9 mouse cellular contexts compared by ENCODE assay signal in the genomic region with DNA sequence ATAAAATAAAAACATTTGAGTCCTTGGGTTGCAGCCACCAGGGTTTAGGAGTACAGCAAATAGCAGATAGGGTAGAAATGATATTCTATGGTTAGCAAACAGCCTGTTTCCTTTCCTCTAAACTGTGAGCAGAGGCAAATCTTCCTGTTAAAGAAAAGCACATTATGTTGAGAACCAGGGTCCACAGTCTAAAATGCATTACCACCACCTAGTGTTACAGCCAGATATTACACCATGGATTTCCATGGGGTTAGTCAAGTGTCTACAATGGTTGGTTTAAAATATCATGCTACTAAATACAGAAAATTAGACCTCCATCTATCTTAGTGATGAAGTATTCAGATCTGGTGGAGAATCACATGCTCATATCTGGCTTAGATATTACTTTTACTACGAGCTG. TPM values are rescaled to one million over a fixed set of nuclear protein-coding genes. Genes with fewer than 3 reads are reported as not detected.
DNase-seq lines count a peak whose midpoint lies in the region; ATAC-seq lines count a peak whose summit lies in the region.
"Had no signal": no experiment of that assay in that cellular context is flagged by ENCODE, and none has a peak within 500 bp of the region (broad histone marks: within the 10 kb centered on the region; RNA-seq: fewer than 3 reads in every experiment).

No protein-coding gene starts in this region.

- H3K27me3 ChIP-seq in forebrain, embryonic 11.5 days (ENCODE audit: control insufficient read depth, insufficient read depth, low read length): no peaks in the 10 kb centered on the region
- H3K27me3 ChIP-seq in forebrain, embryonic 10.5 days (ENCODE audit: poor library complexity, severe bottlenecking): no peaks in the 10 kb centered on the region
- H3K27me3 ChIP-seq in forebrain, embryonic 16.5 days (replicated peaks; ENCODE audit: control insufficient read depth, insufficient read depth, low read length): no peaks in the 10 kb centered on the region
- no peaks in the 10 kb centered on the region for H3K27me3 ChIP-seq in kidney, embryonic 16.5 days (ENCODE audit: insufficient read depth, low read length)
- H3K27me3 ChIP-seq: limb, embryonic 12.5 days had no signal

- H3K27ac ChIP-seq in forebrain, embryonic 11.5 days (ENCODE audit: low read depth, low read length): no peak overlapping the region
- no peak overlapping the region for H3K27ac ChIP-seq in forebrain, embryonic 10.5 days
- H3K27ac ChIP-seq in forebrain, embryonic 16.5 days (ENCODE audit: low read length): no peak overlapping the region
- no peak overlapping the region for H3K27ac ChIP-seq in kidney, embryonic 16.5 days (ENCODE audit: low read length)
- H3K27ac ChIP-seq: limb, embryonic 12.5 days had no signal

- no peaks in the 10 kb centered on the region for H3K36me3 ChIP-seq in forebrain, embryonic 11.5 days (ENCODE audit: control insufficient read depth, insufficient read depth, low read length)
- H3K36me3 ChIP-seq in forebrain, embryonic 10.5 days (replicated peaks): peaks cover 19% of the 10 kb centered on the region
- H3K36me3 ChIP-seq in forebrain, embryonic 16.5 days (ENCODE audit: control insufficient read depth, insufficient read depth): no peaks in the 10 kb centered on the region
- H3K36me3 ChIP-seq in kidney, embryonic 16.5 days (ENCODE audit: insufficient read depth, low read length): peaks cover 11% of the 10 kb centered on the region

- ATAC-seq in forebrain, embryonic 11.5 days (replicated peaks; ENCODE audit: low FRiP score): peak; percentile 77; the same call in 1 of the 2 replicates
- peak; percentile 83 for ATAC-seq in forebrain, embryonic 16.5 days
- peak; percentile 49; the same call in 1 of the 2 replicates for ATAC-seq in kidney, embryonic 16.5 days (ENCODE audit: low FRiP score, low TSS enrichment)

- H3K4me3 ChIP-seq in forebrain, embryonic 11.5 days (ENCODE audit: low read depth, low read length): no peak overlapping the region
- no peak overlapping the region for H3K4me3 ChIP-seq in forebrain, embryonic 10.5 days
- H3K4me3 ChIP-seq in forebrain, embryonic 16.5 days (replicated peaks; ENCODE audit: low read length): no peak overlapping the region
- no peak overlapping the region for H3K4me3 ChIP-seq in kidney, embryonic 16.5 days (ENCODE audit: low read length)
- H3K4me3 ChIP-seq: limb, embryonic 12.5 days had no signal

- no peaks in the 10 kb centered on the region for H3K4me1 ChIP-seq in forebrain, embryonic 11.5 days (replicated peaks; ENCODE audit: control insufficient read depth, insufficient read depth, low read length)
- H3K4me1 ChIP-seq in forebrain, embryonic 10.5 days: no peaks in the 10 kb centered on the region
- H3K4me1 ChIP-seq in forebrain, embryonic 16.5 days (replicated peaks; ENCODE audit: control insufficient read depth, insufficient read depth, low read length): no peaks in the 10 kb centered on the region
- no peaks in the 10 kb centered on the region for H3K4me1 ChIP-seq in kidney, embryonic 16.5 days (ENCODE audit: insufficient read depth, low read length)
- H3K4me1 ChIP-seq: limb, embryonic 12.5 days had no signal

- H3K4me2 ChIP-seq in forebrain, embryonic 11.5 days (ENCODE audit: low read depth, low read length, severe bottlenecking): no peak overlapping the region
- H3K4me2 ChIP-seq in forebrain, embryonic 16.5 days (ENCODE audit: low read length): no peak overlapping the region
- H3K4me2 ChIP-seq in kidney, embryonic 16.5 days (replicated peaks; ENCODE audit: low read depth, low read length): no peak overlapping the region
- H3K4me2 ChIP-seq: limb, embryonic 12.5 days had no signal

- WGBS in forebrain, embryonic 11.5 days: 57% methylated on average over 1 of the region's 1 CpGs
- 51% methylated on average over 1 of the region's 1 CpGs for WGBS in forebrain, embryonic 10.5 days
- 45% methylated on average over 1 of the region's 1 CpGs for WGBS in forebrain, embryonic 16.5 days
- 45% methylated on average over 1 of the region's 1 CpGs for WGBS in kidney, embryonic 16.5 days

- no peak for DNase-seq in forebrain, embryonic 11.5 days (ENCODE audit: low spot score)
- no peak for DNase-seq in forebrain, embryonic 10.5 days (ENCODE audit: extremely low spot score, low spot score)
- peak; percentile 84 for DNase-seq in 3T3-L1 (ENCODE audit: low read depth, low spot score)
- peak; percentile 13 for DNase-seq in WW6 (ENCODE audit: low read depth, low spot score)
- DNase-seq in lung, postnatal 14 days: peak; percentile 59
- peak; percentile 25 for DNase-seq in thymus, postnatal 25 days

- no peaks in the 10 kb centered on the region for H3K9me3 ChIP-seq in forebrain, embryonic 11.5 days (ENCODE audit: control insufficient read depth, low read length)
- no peaks in the 10 kb centered on the region for H3K9me3 ChIP-seq in forebrain, embryonic 10.5 days
- no peaks in the 10 kb centered on the region for H3K9me3 ChIP-seq in forebrain, embryonic 16.5 days (ENCODE audit: control insufficient read depth, low read length)
- no peaks in the 10 kb centered on the region for H3K9me3 ChIP-seq in kidney, embryonic 16.5 days (ENCODE audit: low read length)
- H3K9me3 ChIP-seq: limb, embryonic 12.5 days had no signal

- no peak overlapping the region for H3K9ac ChIP-seq in forebrain, embryonic 11.5 days (ENCODE audit: low read length)
- H3K9ac ChIP-seq in forebrain, embryonic 16.5 days (replicated peaks; ENCODE audit: low read depth, low read length): no peak overlapping the region
- H3K9ac ChIP-seq in kidney, embryonic 16.5 days (replicated peaks; ENCODE audit: low read length): no peak overlapping the region
- H3K9ac ChIP-seq: limb, embryonic 12.5 days had no signal

RNA-seq across cellular contexts. Expression of a gene that starts 30.2 kb away (rescaled TPM):
- polyA plus RNA-seq in forebrain, embryonic 11.5 days (2014; fragmentation: Nextera tagmentation; extraction: Ambion mirVana): 38.1 and 40.5 TPM in 2 replicates
- polyA plus RNA-seq in forebrain, embryonic 10.5 days (2016; fragmentation: Nextera tagmentation; extraction: Ambion mirVana): 31.6 TPM in 2 replicates
- polyA plus RNA-seq in forebrain, embryonic 16.5 days (2015; fragmentation: Nextera tagmentation; extraction: Ambion mirVana): 40.5 and 43.4 TPM in 2 replicates
- 35.4 and 37.9 TPM in 2 replicates for polyA plus RNA-seq in kidney, embryonic 16.5 days (2015; fragmentation: Nextera tagmentation; extraction: Ambion mirVana)

Comparison
In these comparisons a context has a peak if more than half of its experiments do, and no peak if none do; other contexts are left out.
1. DNase-seq: peak in 3T3-L1 (single experiment), WW6 (single experiment), lung, postnatal 14 days (single experiment) and thymus, postnatal 25 days (single experiment); none in forebrain, embryonic 11.5 days (single experiment) and forebrain, embryonic 10.5 days (single experiment).
2. Peak in every context shown above with its lines, with median percentiles within 50 percentile points of each other: ATAC-seq.